Mouse (Mus musculus) thymus, adult 2 months (tissue): ENCODE measurements around the gene Cd5.

Experiments
- CTCF ChIP-seq: fragments of 200-500 bp; IDR thresholded peaks from 2 replicates; pipeline ENCODE4 v1.5.1; 2012; ENCODE audit warnings: mild to moderate bottlenecking, control low read depth, low read length, moderate library complexity, borderline replicate concordance; ENCODE audit not compliant: control insufficient read depth, poor library complexity, insufficient read depth; ENCODE audit errors: extremely low read depth
- POLR2A ChIP-seq: fragments of 200-500 bp; IDR thresholded peaks from 2 replicates; pipeline ENCODE4 v1.6.1; 2012; ENCODE audit warnings: mild to moderate bottlenecking, low read length, control low read depth, moderate library complexity; ENCODE audit not compliant: control insufficient read depth, poor library complexity, insufficient read depth; ENCODE audit errors: extremely low read depth

- TF ChIP-seq POLR2A (no peak), CTCF (no peak)
Measured at GRCm38 (mm10) chr19:10773384-10773783, 34.6 kb upstream of the Cd5 start.
